In genomic region chr8:94952086-94952485, GRCm38 (mm10) we compare ENCODE assay signal across 22 mouse cellular contexts. TPM values are rescaled to one million over a fixed set of nuclear protein-coding genes. Genes with fewer than 3 reads are reported as not detected.
DNase-seq lines count a peak whose midpoint lies in the region; ATAC-seq and TF ChIP-seq lines count a peak whose summit lies in the region.
"Had no signal": no experiment of that assay in that cellular context is flagged by ENCODE, and none has a peak within 500 bp of the region (broad histone marks: within the 10 kb centered on the region; RNA-seq: fewer than 3 reads in every experiment).

No protein-coding gene starts in this region.

- DNase-seq in left cerebral cortex, postnatal 4 days = peak; percentile 19
- no peak for DNase-seq in left cerebral cortex, adult 8-10 months (ENCODE audit: low spot score in 2 of 2)
- peak; percentile 71 for DNase-seq in adipocyte (ENCODE audit: low spot score)
- no peak for DNase-seq in lung, postnatal 36 days
- DNase-seq in urinary bladder, adult 18-20 months (ENCODE audit: low spot score in 2 of 2) = no peak
- DNase-seq: adrenal gland, adult 2 months; adrenal gland, postnatal 10 days; adrenal gland, postnatal 25 days; cerebellum, adult 11-12 months; cerebellum, adult 2 months; cerebellum, adult 9-10 months; cerebellum, postnatal 25 days; forebrain, postnatal 0 days had no signal

- peaks cover 2% of the 10 kb centered on the region for H3K27me3 ChIP-seq in megakaryocyte, embryonic 14.5 days (replicated peaks)
- no peaks in the 10 kb centered on the region for H3K27me3 ChIP-seq in myocyte (ENCODE audit: control insufficient read depth, insufficient read depth, insufficient read length)
- H3K27me3 ChIP-seq: embryonic facial prominence, embryonic 12.5 days; forebrain, embryonic 13.5 days; forebrain, embryonic 15.5 days; Patski had no signal

- peaks cover 77% of the 10 kb centered on the region for H3K4me1 ChIP-seq in megakaryocyte, embryonic 14.5 days
- H3K4me1 ChIP-seq: embryonic facial prominence, embryonic 10.5 days; embryonic facial prominence, embryonic 12.5 days had no signal

- no peak for ATAC-seq in megakaryocyte, adult 5-6 weeks (ENCODE audit: poor library complexity, severe bottlenecking)
- ATAC-seq: activated CD4-positive, CD25-positive, alpha-beta regulatory T cell, adult 4 months; forebrain, embryonic 13.5 days; forebrain, embryonic 15.5 days; forebrain, postnatal 0 days; Patski had no signal

- H3K79me2 ChIP-seq in myocyte (ENCODE audit: control insufficient read depth, insufficient read depth) = no peaks in the 10 kb centered on the region

- TF ChIP-seq POLR2A in myocyte (IDR thresholded peaks at IDR 0.05; ENCODE audit: insufficient read length, low read depth) = no peak

- no peaks in the 10 kb centered on the region for H3K9me3 ChIP-seq in megakaryocyte, embryonic 14.5 days
- H3K9me3 ChIP-seq: embryonic facial prominence, embryonic 10.5 days; embryonic facial prominence, embryonic 12.5 days; forebrain, embryonic 13.5 days; forebrain, embryonic 15.5 days had no signal

- intact Hi-C loops in left cerebral cortex, postnatal 4 days (cut with DNase I) = loop anchor here (5.0 kb wide), 2 partner anchors 50 to 380 kb away; partner anchors contain the start of genes Usb1 and Zfp319

- H3K4me2 ChIP-seq in myocyte (ENCODE audit: low read depth) = no peak overlapping the region
- H3K4me2 ChIP-seq: embryonic facial prominence, embryonic 12.5 days; forebrain, embryonic 13.5 days; forebrain, embryonic 15.5 days had no signal

- no peaks in the 10 kb centered on the region for H3K36me3 ChIP-seq in megakaryocyte, embryonic 14.5 days (replicated peaks; ENCODE audit: low read length)
- no peaks in the 10 kb centered on the region for H3K36me3 ChIP-seq in myocyte (ENCODE audit: control insufficient read depth, insufficient read depth)
- H3K36me3 ChIP-seq: embryonic facial prominence, embryonic 10.5 days; embryonic facial prominence, embryonic 12.5 days; forebrain, embryonic 15.5 days had no signal

- peak overlapping the region; percentile 38 for H3K4me3 ChIP-seq in megakaryocyte, embryonic 14.5 days (replicated peaks)
- H3K4me3 ChIP-seq in myocyte = no peak overlapping the region
- H3K4me3 ChIP-seq: embryonic facial prominence, embryonic 10.5 days; embryonic facial prominence, embryonic 12.5 days; forebrain, embryonic 13.5 days; forebrain, embryonic 15.5 days had no signal

- H3ac ChIP-seq in myocyte (ENCODE audit: control insufficient read depth, insufficient read length) = no peak overlapping the region

TF ChIP-seq in myocyte, 11 proteins besides CTCF, POLR2A, EP300 and RAD21:
- TF ChIP-seq REST (IDR thresholded peaks at IDR 0.05; ENCODE audit: insufficient read depth, insufficient read length) = peak; percentile 60
- no peak for TF ChIP-seq MYOD1 (IDR thresholded peaks at IDR 0.05; ENCODE audit: control insufficient read depth in 1 of 3, insufficient read length in 2 of 3, low read depth in 2 of 3)

RNA-seq across cellular contexts. Expression of gene Adgrg1, which starts 22.5 kb away (rescaled TPM):
- total RNA-seq in left cerebral cortex, postnatal 4 days (2021) = 100 to 1,000 TPM; 125 to 153 TPM
- total RNA-seq in left cerebral cortex, adult 8-10 months (2022) = 10 to 100 TPM; 72.9 to 94.8 (median 80.5) TPM
- 388 and 1,147 TPM in 2 replicates for polyA plus RNA-seq in megakaryocyte, embryonic 14.5 days (2012; ENCODE audit: insufficient read depth, low replicate concordance)
- total RNA-seq in megakaryocyte, adult 5-6 weeks (2015) = 7.3 and 7.8 TPM in 2 replicates
- 2.8 and 14.0 TPM in 2 replicates for total RNA-seq in megakaryocyte, adult 5-6 weeks (2017)
- 12.4 TPM for polyA plus RNA-seq in myocyte (2012; fragmentation: generic; extraction: Trizol)

RNA-seq across cellular contexts. Expression of gene Adgrg5, which starts 28.6 kb away (rescaled TPM):
- total RNA-seq in left cerebral cortex, postnatal 4 days (2021) = under 1 TPM in 1 of 2 experiments, not detected in 1; 0.74 TPM
- total RNA-seq in left cerebral cortex, adult 8-10 months (2022) = under 1 TPM in 3 of 4 experiments, not detected in 1; 0.17 to 0.95 (median 0.46) TPM
- polyA plus RNA-seq in megakaryocyte, embryonic 14.5 days (2012; ENCODE audit: insufficient read depth, low replicate concordance) = 1.2 and 1.8 TPM in 2 replicates
- total RNA-seq in megakaryocyte, adult 5-6 weeks (2015) = 0.58 and 2.4 TPM in 2 replicates
- total RNA-seq in megakaryocyte, adult 5-6 weeks (2017) = 0.45 and 1.2 TPM in 2 replicates
- polyA plus RNA-seq in myocyte (2012; fragmentation: generic; extraction: Trizol) = not detected
- polyA plus RNA-seq: forebrain, embryonic 15.5 days; Patski had no signal

RNA-seq across cellular contexts. Expression of gene Ccdc102a, which starts 34.2 kb away (rescaled TPM):
- total RNA-seq in left cerebral cortex, postnatal 4 days (2021) = 1 to 10 TPM; 4.9 to 5.5 TPM
- total RNA-seq in left cerebral cortex, adult 8-10 months (2022) = 1 to 10 TPM; 1.2 to 2.2 (median 1.8) TPM
- polyA plus RNA-seq in megakaryocyte, embryonic 14.5 days (2012; ENCODE audit: insufficient read depth, low replicate concordance) = 0.73 and 1.4 TPM in 2 replicates
- total RNA-seq in megakaryocyte, adult 5-6 weeks (2015) = 1.8 and 3.3 TPM in 2 replicates
- total RNA-seq in megakaryocyte, adult 5-6 weeks (2017) = 9.1 and 10.7 TPM in 2 replicates
- polyA plus RNA-seq in myocyte (2012; fragmentation: generic; extraction: Trizol) = 16.3 TPM

Comparison
In these comparisons a context has a peak if more than half of its experiments do, and no peak if none do; other contexts are left out.
1. DNase-seq: peak in left cerebral cortex, postnatal 4 days (single experiment) and adipocyte (single experiment); none in left cerebral cortex, adult 8-10 months (0 of 2), lung, postnatal 36 days (single experiment) and urinary bladder, adult 18-20 months (0 of 2).
2. RNA of gene Adgrg1, which starts 22.5 kb away (total RNA-seq): 125 to 153 TPM in left cerebral cortex, postnatal 4 days and 72.9 to 94.8 TPM in left cerebral cortex, adult 8-10 months; 2.8 to 14.0 TPM in megakaryocyte, adult 5-6 weeks; every median in the first group is over 4 times any median in the second.